Comparison of ENCODE assay signal across 8 mouse cellular contexts in the genomic region with DNA sequence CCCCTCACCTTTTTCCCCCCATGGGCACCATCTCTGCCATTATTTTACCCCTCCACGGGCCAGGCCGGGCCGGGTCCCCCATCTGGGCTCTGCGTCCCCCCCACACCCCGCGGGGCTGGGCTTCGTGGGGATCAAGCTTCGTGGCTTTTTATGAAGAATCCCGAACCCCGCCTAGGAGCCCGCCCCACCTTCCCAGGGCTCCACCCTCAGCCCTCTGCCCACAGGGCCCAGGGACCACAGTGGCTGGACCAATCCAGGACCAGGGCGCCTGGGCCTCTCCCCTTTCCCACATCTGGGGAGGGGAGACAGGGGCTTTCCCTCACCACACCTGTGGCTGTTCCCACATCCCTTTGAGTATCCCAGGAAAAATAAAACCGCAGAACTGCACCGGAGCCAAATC. TPM values are rescaled to one million over a fixed set of nuclear protein-coding genes. Genes with fewer than 3 reads are reported as not detected.
A peak's percentile ranks its signal among the peaks of the same experiment; 100 is the strongest.
DNase-seq lines count a peak whose midpoint lies in the region; ATAC-seq and TF ChIP-seq lines count a peak whose summit lies in the region.

No protein-coding gene starts in this region.

- H3K4me2 ChIP-seq in forebrain, embryonic 11.5 days (ENCODE audit: low read depth, low read length, severe bottlenecking): peak overlapping the region; percentile 100
- H3K4me2 ChIP-seq in liver, embryonic 13.5 days: peak overlapping the region; percentile 77

- peak overlapping the region; percentile 88 for H3K4me3 ChIP-seq in gastrocnemius, adult 2 months
- peak overlapping the region; percentile 46 for H3K4me3 ChIP-seq in forebrain, embryonic 11.5 days (ENCODE audit: low read depth, low read length)
- peak overlapping the region; percentile 54 for H3K4me3 ChIP-seq in liver, embryonic 13.5 days (replicated peaks)

- ATAC-seq in forebrain, embryonic 11.5 days (replicated peaks; ENCODE audit: low FRiP score): 0 out of 2 replicates have a peak, but pooled peaks have one; percentile 5
- ATAC-seq in liver, embryonic 13.5 days (ENCODE audit: low read depth): no peak
- ATAC-seq in megakaryocyte progenitor cell, adult 5-6 weeks (replicated peaks; ENCODE audit: poor library complexity): no peak

- intact Hi-C loops in gastrocnemius, adult 2 months (cut with DNase I): loop anchor here (1.0 kb wide), 1 partner anchor 83 kb away; no protein-coding TSS in a partner anchor

- no peak for TF ChIP-seq CTCF in gastrocnemius, adult 2 months (IDR thresholded peaks at IDR 0.05)

- H3K9ac ChIP-seq in forebrain, embryonic 11.5 days (ENCODE audit: low read length): peak overlapping the region; percentile 74
- peak overlapping the region; percentile 51 for H3K9ac ChIP-seq in liver, embryonic 13.5 days

- H3K27me3 ChIP-seq in forebrain, embryonic 11.5 days (ENCODE audit: control insufficient read depth, insufficient read depth, low read length): peaks cover 5% of the 10 kb centered on the region; the same call in 1 of the 2 replicates
- peaks cover 62% of the 10 kb centered on the region for H3K27me3 ChIP-seq in liver, embryonic 13.5 days

- no peaks in the 10 kb centered on the region for H3K9me3 ChIP-seq in forebrain, embryonic 11.5 days (ENCODE audit: control insufficient read depth, low read length)
- no peaks in the 10 kb centered on the region for H3K9me3 ChIP-seq in liver, embryonic 13.5 days (replicated peaks)

- no peaks in the 10 kb centered on the region for H3K36me3 ChIP-seq in forebrain, embryonic 11.5 days (ENCODE audit: control insufficient read depth, insufficient read depth, low read length)
- H3K36me3 ChIP-seq in liver, embryonic 13.5 days: no peaks in the 10 kb centered on the region

- WGBS in forebrain, embryonic 11.5 days: 1% methylated on average over 14 of the region's 14 CpGs
- WGBS in liver, embryonic 13.5 days (ENCODE audit: insufficient replicate concordance): 5% methylated on average over 14 of the region's 14 CpGs

- peak; percentile 25 for DNase-seq in gastrocnemius, adult 2 months
- no peak for DNase-seq in gastrocnemius, postnatal 25 days
- peak; percentile 20 for DNase-seq in A20 (ENCODE audit: low read depth, low spot score)
- DNase-seq in forebrain, embryonic 11.5 days (ENCODE audit: low spot score): peak; percentile 64
- no peak for DNase-seq in liver, embryonic 13.5 days
- DNase-seq in yolk sac, embryonic 10.5 days (ENCODE audit: low spot score): no peak
- DNase-seq in left cerebral cortex, adult 9 months (ENCODE audit: low spot score in 2 of 2): no peak

- peak overlapping the region; percentile 75; the same call in 1 of the 2 replicates for H3K27ac ChIP-seq in gastrocnemius, adult 2 months
- no peak overlapping the region for H3K27ac ChIP-seq in forebrain, embryonic 11.5 days (ENCODE audit: low read depth, low read length)
- no peak overlapping the region for H3K27ac ChIP-seq in liver, embryonic 13.5 days

- peaks cover 16% of the 10 kb centered on the region; the same call in 1 of the 2 replicates for H3K4me1 ChIP-seq in forebrain, embryonic 11.5 days (replicated peaks; ENCODE audit: control insufficient read depth, insufficient read depth, low read length)
- peaks cover 11% of the 10 kb centered on the region for H3K4me1 ChIP-seq in liver, embryonic 13.5 days (replicated peaks)

RNA-seq across cellular contexts. Expression of gene Smim12, which starts 7.0 kb away (rescaled TPM):
- total RNA-seq in gastrocnemius, adult 2 months (2021): 10 to 100 TPM; 31.9 to 36.5 TPM
- total RNA-seq in gastrocnemius, postnatal 25 days (2021): 10 to 100 TPM; 32.7 to 33.4 TPM
- polyA plus RNA-seq in forebrain, embryonic 11.5 days (2014; fragmentation: Nextera tagmentation; extraction: Ambion mirVana): 53.3 and 54.5 TPM in 2 replicates
- polyA plus RNA-seq in liver, embryonic 13.5 days (2015; fragmentation: Nextera tagmentation; extraction: Ambion mirVana): 29.1 and 33.0 TPM in 2 replicates
- total RNA-seq in megakaryocyte progenitor cell, adult 5-6 weeks (2015): 31.6 and 33.8 TPM in 2 replicates
- total RNA-seq in megakaryocyte progenitor cell, adult 5-6 weeks (2017): 40.4 and 49.1 TPM in 2 replicates

Comparison
In these comparisons a context has a peak if more than half of its experiments do, and no peak if none do; other contexts are left out.
1. DNase-seq: peak in gastrocnemius, adult 2 months (single experiment), A20 (single experiment) and forebrain, embryonic 11.5 days (single experiment); none in gastrocnemius, postnatal 25 days (single experiment), liver, embryonic 13.5 days (single experiment), yolk sac, embryonic 10.5 days (single experiment) and left cerebral cortex, adult 9 months (0 of 2).
2. Peak in every context shown above with its lines, with median percentiles within 50 percentile points of each other: H3K4me3 ChIP-seq.